Mouse (Mus musculus): ENCODE measurements around the gene Nedd1. TPM values are rescaled to one million over a fixed set of nuclear protein-coding genes. Genes with fewer than 3 reads are reported as not detected.

Nedd1 gene
- polyA plus RNA-seq, 1 experiment from 2014 or later: 43.6 TPM

- Histone ChIP-seq H3K4me3 (no peak overlapping the region), H3K9ac (no peak overlapping the region), H3K4me2 (replicated peaks) (no peak overlapping the region), H3K4me1 (0 out of 2 replicates have a peak, but pooled peaks cover 7% of the 10 kb centered on the region), H3K9me3 (no peaks in the 10 kb centered on the region), H3K36me3 (no peaks in the 10 kb centered on the region), H3K27me3 (peaks cover 2% of the 10 kb centered on the region; the same call in 1 of the 2 replicates), H3K27ac (no peak overlapping the region)
- 85% methylated on average over 8 of the region's 8 CpGs for WGBS
- ATAC-seq (ENCODE audit: low FRiP score, low read depth): no peak
Observed at GRCm38 (mm10) chr10:92649096-92649495, 73.1 kb downstream of the Nedd1 start.

- Histone ChIP-seq H3K36me3 (no peaks in the 10 kb centered on the region), H3K4me1 (0 out of 2 replicates have a peak, but pooled peaks cover 7% of the 10 kb centered on the region), H3K4me3 (no peak overlapping the region), H3K4me2 (replicated peaks) (no peak overlapping the region), H3K9me3 (no peaks in the 10 kb centered on the region), H3K9ac (no peak overlapping the region), H3K27ac (no peak overlapping the region), H3K27me3 (peaks cover 6% of the 10 kb centered on the region; the same call in 1 of the 2 replicates)
- ATAC-seq (ENCODE audit: low FRiP score, low read depth): no peak
- 80% methylated on average over 2 of the region's 2 CpGs for WGBS
Observed at GRCm38 (mm10) chr10:92647691-92648090, 74.5 kb downstream of the Nedd1 start.

GRCm38 (mm10) chr10:92643995-92644394 is 78.2 kb downstream of the Nedd1 start:
- peaks cover 8% of the 10 kb centered on the region; the same call in 1 of the 2 replicates for H3K4me1 ChIP-seq
- H3K36me3 ChIP-seq: no peaks in the 10 kb centered on the region
- H3K4me2 ChIP-seq (replicated peaks): no peak overlapping the region
- no peak overlapping the region for H3K27ac ChIP-seq
- WGBS: 60% methylated on average over 8 of the region's 8 CpGs
- H3K9me3 ChIP-seq: peaks cover 4% of the 10 kb centered on the region; the same call in 1 of the 2 replicates
- no peak for ATAC-seq (ENCODE audit: low FRiP score, low read depth)
- no peak overlapping the region for H3K4me3 ChIP-seq
- peaks cover 6% of the 10 kb centered on the region; the same call in 1 of the 2 replicates for H3K27me3 ChIP-seq
- no peak overlapping the region for H3K9ac ChIP-seq

- Histone ChIP-seq H3K27me3 (peaks cover 6% of the 10 kb centered on the region; the same call in 1 of the 2 replicates), H3K4me1 (peaks cover 9% of the 10 kb centered on the region; the same call in 1 of the 2 replicates), H3K9me3 (peaks cover 19% of the 10 kb centered on the region), H3K27ac (no peak overlapping the region), H3K4me3 (no peak overlapping the region), H3K9ac (no peak overlapping the region), H3K4me2 (replicated peaks) (no peak overlapping the region), H3K36me3 (no peaks in the 10 kb centered on the region)
- ATAC-seq (ENCODE audit: low FRiP score, low read depth): no peak
Observed at GRCm38 (mm10) chr10:92641032-92641431, 81.2 kb downstream of the Nedd1 start.
